Mouse (Mus musculus) brain, embryonic 14.5 days (tissue): ENCODE measurements around the gene Cytl1.

Experiments used
- CTCF ChIP-seq: fragments of 200-500 bp; IDR thresholded peaks from 2 replicates; pipeline ENCODE4 v1.5.1; 2012; ENCODE audit warnings: inconsistent platforms, mild to moderate bottlenecking, moderate library complexity, borderline replicate concordance; ENCODE audit not compliant: insufficient read depth, insufficient read length; ENCODE audit errors: extremely low read depth
- POLR2A ChIP-seq: fragments of 200-500 bp; IDR thresholded peaks from 2 replicates; pipeline ENCODE4 v1.6.1; 2012; ENCODE audit warnings: mild to moderate bottlenecking, inconsistent platforms, borderline replicate concordance; ENCODE audit not compliant: poor library complexity, insufficient read depth, insufficient read length, severe bottlenecking; ENCODE audit errors: extremely low read depth

GRCm38 (mm10) chr5:37699757-37700156, 35.6 kb upstream of the Cytl1 start:
- TF ChIP-seq POLR2A (no peak), CTCF (no peak)
